Mouse (Mus musculus) kidney, postnatal 10 days (tissue): ENCODE data around the gene Phtf2.
A peak's percentile ranks its signal among the peaks of the same experiment; 100 is the strongest.

ENCODE experiments used
- DNase-seq: peaks from one replicate; pipeline ENCODE4 v3.0.0; 2021; ENCODE audit warnings: mixed read lengths

Phtf2 gene

DNA sequence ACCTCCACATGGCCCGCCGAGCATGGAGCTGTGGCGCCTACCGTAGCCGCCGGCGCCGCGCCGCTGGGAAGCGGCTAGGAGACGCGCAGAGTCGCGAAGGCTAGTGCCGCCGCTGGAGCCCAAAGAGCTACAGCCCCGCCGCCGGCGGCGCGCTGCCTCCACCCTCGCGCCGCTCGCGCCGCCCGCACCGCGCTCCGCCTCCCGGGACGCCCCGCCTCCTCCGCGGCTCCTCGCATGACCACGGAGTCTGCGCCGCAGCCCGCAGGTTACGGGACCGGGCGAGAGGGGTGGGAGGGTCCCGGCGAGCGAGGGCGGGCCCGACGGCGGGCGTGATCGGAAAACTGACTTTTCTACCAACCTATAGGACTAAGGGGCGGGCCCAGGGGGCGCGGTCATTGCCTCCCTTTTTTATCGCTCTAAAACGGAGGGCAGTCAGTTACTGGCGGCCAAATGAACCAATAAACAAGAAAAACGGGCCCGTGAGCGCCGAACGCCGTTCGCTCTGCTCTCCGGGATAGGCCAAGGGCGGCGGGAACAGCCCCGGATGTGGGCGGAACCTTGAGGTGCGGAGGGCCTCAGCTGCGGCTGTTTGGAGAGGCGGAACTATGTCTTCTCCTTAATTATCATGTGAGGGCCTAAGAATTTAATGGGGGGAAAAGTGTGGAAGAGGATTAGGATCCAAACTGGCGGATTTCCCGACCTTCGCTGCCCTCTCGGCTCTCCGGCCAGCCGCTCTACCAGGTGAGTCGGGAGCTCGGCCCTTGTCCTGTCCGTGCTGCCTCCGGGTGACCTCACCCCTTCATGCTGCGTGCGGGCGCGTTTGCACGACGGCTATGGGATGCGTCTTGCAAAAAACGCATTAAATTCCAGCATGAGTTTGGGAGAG, at the start of gene Phtf2, which contains the start of gene Tmem60:
Gene Phtf2 (minus strand): TSS at position 210 of the 886 bp plus-strand sequence.
Gene Tmem60 (plus strand): TSS at position 277 of the 886 bp plus-strand sequence.
- DNase-seq, result peak; percentile 99

DNA sequence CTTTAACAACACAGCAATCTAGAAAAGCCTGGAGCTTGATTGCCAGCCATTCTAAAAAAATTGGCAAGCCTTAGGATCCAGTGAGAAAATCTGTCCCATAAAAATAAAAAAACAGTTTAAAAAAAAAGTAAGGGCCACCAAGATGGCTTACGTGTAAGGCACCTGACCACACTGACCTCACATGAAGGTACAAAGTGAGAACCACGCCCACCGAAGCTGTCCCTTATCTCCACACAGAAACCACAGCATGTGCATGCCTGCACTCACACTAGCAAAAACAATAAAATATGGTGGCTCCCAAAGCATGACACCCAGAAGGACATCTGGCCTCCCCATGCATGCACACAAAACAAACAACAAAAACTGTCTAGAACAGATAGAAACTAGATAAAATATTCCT, 49.4 kb upstream of the Phtf2 start:
- no peak for DNase-seq

- DNase-seq, result no peak
These were observed 48.5 kb upstream of the Phtf2 start for GRCm38 (mm10) chr5:20930430-20930829.

DNA sequence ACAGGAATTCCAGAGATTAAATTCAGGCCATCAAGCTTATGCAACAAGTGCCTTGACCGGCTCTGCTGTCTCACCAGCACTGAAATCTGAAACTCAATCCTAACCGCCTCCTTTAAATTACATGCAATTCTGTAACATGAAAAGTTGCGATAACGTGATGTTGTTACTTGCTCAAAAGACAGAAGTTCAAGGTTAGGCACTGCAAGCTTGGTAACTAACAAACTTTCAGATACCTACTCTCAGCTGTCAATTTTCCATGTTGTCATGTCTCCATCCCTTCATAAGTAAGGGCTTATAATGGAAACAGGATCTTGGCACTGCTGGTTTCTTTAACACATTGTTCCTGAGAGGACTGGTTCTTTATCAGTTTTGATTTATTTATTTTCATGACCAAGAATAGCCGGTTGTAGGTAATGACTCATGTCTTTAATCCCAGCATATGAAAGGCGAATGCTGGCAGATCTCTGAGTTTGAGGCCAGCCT, 47.8 kb upstream of the Phtf2 start:
- DNase-seq, result no peak

DNA sequence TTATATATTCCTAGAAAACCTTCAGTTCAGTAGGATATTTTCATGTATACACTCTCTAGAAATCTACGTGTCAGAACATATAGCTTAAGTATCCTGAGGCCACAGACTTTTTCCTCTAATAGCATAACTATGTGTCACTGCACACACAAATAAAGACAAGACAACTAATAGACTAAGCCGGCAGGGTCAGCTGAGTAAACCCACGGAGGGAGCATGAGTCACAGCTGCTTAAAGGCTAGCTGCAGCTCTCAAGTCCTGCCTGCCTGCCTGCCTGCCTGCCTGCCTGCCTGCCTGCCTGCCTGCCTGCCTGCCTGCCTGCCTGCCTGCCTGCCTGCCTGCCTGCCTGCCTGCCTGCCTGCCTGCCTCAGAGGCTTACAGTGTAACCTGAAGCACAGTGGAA, 43.5 kb upstream of the Phtf2 start:
- no peak for DNase-seq

DNA sequence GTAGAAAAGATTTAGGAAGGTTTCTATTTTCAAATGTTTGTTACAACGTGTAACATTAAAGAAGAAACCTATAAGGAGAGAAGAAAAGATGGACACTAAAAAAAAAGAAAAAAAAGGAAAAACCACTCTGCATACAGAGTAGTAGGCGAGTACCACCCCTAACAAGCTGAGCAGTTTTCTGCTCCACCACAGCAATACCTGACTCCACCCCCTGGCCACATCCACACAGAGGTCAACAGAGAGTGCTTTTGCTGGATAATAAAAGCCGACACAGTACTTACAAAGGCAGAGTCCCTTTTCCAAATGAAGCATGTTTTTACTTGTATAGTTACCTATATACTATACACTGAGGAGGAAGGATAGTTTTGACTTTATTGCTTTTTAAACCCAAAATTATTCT, 42.7 kb upstream of the Phtf2 start:
- DNase-seq, result no peak

DNA sequence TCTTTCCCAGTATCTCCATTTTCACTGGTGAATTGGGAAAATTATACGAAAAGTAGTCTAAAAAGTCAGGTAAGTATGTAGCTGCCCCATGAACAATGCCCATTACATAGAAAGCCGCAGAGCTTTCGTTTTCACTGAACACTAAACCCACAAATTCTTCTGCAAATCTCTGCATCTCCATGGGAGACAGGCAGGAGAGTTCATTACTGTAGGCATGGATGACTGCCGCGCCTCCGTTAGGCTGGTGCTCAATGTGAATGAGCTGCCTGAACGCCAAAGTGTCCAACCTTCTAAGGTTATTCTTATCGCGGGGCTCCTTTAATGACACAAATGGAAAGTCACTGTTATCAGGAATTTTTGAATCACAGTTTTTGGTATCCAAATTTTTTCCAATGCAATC, 37.6 kb upstream of the Phtf2 start:
- DNase-seq, result no peak

DNA sequence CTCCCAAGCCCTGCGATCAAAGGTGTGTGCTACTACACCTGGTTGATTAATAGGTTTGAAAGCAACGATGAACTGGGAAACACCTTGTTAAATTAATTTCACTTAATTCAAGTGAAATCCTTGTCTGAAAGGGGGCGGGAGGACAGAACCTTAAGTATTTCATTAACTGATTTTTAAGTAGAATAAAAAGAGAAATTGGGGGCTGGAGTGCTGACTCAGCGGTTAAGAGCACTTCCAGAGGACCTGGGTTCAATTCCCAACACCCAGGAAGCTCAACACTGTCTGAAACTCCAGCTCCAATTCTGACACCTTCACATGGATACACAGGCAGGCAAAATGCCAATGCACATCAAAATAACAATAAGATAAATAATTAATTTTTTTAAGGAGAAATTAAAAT, 37.0 kb upstream of the Phtf2 start:
- DNase-seq, result no peak

DNA sequence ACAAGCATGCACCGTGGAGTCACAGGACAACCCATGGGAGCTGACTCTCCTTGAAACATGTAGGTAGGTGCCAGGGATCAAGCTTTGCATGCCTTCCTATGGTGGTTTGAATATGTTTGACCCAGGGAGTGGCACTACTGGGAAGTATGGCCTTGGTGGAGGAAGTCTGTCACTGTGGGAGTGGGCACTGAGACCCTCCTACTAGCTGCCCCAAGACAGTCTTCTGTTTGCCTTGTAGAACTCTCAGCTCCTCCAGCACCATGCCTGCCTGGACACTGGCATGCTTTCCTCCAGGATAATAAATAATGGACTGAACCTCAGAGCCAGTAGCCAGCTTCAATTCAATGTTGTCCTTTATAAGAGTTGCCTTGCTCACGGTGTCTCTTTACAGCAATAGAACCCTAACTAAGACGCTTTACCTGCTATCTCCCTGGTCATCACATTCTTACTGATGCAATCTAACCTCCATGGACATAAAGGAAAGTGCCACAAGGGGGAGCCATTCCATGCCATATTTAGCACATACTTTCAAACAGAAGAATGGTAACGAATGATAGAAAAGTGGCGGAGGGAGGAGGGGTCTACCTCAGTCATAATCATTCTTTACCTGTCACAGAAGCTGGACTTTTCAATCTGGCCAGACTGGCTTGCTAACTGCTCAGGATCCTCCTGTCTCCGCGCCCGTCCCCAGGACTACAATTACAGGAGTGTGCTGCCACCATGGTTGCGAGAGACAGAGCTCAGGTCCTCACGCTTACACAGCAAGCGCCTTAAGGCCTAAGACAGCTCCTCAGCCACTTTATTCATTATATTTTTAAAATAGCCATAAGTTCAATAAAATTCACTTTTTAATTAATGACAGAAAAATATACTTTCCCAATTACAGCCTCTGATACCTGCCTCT, 31.7 kb upstream of the Phtf2 start:
- peak; percentile 84 for DNase-seq

DNA sequence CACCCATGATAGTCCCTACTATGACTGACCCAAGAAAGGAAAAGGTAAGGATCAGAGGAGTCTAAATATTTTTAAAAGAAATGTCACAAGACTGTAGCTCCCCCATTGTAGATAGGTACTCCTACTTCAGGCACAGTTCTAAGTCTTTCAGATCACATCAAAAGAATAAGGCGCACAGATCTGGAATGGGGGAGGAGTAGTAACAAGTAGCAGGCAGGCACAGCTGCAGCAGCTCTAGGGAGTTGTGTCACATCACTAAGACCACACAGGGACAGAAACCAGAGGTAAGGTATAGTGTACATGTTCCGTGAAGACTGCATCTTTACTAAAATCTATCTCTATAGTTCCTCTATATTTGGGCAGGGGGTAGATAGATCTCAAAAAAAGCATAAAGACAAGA, 29.8 kb upstream of the Phtf2 start:
- DNase-seq, result no peak

GRCm38 (mm10) chr5:20906191-20906590, 24.3 kb upstream of the Phtf2 start:
- no peak for DNase-seq

- no peak for DNase-seq
These were observed 23.5 kb upstream of the Phtf2 start for GRCm38 (mm10) chr5:20905437-20905836.

DNA sequence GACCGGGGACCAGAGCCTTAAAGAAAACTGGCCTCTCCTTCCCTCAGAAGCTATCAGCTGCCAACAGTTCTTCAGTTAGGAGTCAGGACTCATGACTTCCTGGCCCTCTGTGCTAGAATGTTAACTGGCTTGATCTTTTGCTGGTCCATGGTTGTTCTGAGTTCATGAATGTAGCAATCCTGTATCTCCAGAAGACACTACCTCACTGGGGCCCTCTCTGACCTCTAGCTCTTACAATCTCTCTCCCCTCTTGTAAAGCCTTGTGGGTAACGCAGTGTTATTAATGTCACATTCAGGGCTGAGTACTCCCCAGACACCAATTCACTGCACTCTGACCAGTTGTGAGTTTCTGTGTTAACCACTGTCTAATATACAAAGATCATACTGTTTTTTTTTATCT, 22.7 kb upstream of the Phtf2 start:
- DNase-seq, result no peak

DNA sequence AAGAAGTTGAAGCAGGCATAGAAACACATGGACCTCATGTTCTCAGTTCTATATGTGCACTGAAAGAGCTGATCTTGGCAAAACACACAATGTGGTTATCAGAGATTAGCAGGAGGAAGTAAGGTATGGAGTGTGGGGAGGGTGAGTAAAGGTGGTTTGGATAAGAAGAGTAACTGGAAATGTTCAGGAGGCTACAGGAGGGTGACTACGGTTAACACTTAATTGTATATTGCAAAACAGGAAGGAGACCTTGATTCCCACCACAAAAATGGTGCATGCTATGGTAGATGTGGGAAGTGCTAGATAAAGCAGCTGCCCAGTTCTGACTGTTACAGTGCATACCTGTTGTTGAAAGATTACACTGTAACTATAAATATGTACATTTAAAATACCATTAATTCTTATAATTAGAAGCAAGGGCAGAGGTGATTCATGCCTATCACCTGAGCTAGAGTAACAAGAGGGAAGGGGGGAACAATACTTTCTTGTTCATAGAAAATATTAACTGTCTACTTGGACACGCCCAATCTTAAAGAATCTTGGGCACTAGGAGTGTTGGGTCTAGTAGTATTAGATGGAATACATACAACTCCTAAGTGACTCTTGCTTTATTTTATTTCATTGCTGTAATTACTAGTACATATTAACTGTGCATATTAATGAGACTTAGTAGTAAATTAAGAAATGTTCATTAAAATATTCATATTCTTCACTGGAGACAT, 15.7 kb upstream of the Phtf2 start:
- DNase-seq, result no peak

DNA sequence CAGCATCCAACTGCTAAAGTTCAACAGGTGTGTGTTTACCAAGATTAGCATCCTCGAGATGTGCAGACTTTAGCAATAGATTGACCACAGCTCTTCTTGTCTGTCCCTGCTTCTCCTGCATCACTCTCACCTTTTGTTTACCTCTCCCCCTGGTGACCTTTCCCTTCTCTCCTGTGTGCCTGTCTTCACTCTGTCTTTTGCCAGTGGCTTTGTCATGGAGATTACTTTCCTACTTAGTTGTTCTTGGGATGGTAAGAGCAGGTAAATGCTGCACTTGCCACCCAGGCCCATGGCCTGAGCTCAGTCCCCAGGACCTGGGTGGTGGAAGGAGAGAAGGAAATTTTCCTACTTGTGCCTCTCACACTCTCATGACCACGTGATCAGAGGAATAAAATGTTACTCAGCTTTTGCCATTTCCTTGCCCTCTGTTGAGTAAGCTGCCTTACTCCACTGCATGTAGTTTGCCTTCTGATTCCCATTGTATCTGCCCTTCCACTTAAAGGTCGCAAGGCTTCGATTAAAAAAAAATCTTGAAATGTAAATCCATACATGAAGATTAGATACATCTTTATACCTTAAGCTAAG, 2.2 kb upstream of the Phtf2 start:
- DNase-seq, result no peak

GRCm38 (mm10) chr5:20880797-20881775, 838 bp downstream of the Phtf2 start:
- DNase-seq, result peak; percentile 71

DNA sequence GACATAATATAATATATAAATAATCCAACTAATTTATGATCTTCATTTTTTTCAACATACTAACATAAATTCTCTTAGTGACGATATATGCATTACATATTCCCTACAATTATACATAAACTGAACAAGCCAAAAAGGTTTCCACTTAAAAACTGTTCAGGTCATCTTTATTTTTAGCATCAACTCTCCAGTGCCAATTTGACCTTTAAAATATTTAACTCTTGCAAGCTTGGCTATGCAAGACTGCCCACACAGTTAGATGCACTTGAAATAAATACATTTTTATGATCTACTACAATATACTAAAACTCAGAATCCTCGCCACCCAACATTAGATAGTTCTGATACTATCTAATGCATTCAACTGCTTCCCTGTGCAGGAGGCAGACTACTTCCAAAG, 1.5 kb downstream of the Phtf2 start:
- DNase-seq, result no peak

DNA sequence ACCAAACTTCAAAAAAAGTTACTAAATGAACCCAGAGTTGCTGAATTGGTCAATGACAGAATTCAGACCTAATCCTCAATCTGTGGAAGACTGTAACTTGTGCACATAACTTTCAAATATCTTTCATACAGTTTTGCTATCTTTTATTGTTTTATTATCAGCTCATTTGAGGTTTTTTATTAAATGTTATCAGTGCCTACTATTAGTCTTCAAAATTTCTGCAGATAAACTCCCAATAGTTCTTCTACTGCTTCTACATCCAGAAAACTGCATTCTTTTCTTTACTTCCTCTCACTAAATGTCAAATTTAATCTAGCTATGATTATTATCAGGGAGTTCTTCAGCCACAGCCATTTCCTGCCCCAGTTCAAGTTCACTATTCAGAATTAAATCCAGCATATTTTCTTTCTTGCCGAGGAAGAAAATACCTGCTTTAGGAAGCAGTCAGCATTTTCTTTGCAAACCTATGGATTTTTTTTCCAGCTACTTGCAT, 4.9 kb downstream of the Phtf2 start:
- no peak for DNase-seq

- no peak for DNase-seq
These were observed 8.8 kb downstream of the Phtf2 start for GRCm38 (mm10) chr5:20873146-20873545.

DNA sequence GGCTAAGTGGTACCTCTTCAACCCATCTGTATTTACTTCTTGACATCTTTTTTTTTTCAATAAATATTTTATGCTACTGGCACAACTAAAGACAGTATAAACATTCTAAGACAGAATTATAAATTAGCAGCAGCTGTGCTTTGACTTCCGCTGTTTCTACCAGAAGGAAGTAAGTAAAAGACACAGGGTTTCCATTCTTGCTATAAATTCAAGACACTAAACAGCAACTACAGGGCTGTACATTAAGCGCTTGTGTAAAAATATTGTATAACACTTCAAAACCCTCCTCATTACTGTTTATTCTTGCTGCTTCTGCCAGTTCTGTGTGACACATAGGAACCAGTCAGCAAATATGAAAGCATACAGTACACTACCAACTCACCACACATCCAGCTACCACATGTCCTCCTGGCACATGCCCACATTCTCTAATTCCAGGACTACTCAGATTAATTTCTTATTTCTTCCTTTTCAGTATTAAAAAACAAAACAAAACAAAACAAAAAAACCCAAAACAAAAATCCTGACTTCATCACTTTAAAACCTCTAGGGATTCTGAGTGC, 16.6 kb downstream of the Phtf2 start:
- no peak for DNase-seq
